Mouse (Mus musculus): ENCODE measurements around the gene Dnase1.

- no peak for TF ChIP-seq POLR2A (IDR thresholded peaks at IDR 0.05; ENCODE audit: insufficient read length, low read depth)
- TF ChIP-seq E2F4 (IDR thresholded peaks at IDR 0.05; ENCODE audit: insufficient read depth) = no peak
- no peak for TF ChIP-seq CEBPB (IDR thresholded peaks at IDR 0.05; ENCODE audit: insufficient read depth, poor library complexity, severe bottlenecking)
- TF ChIP-seq USF1 (IDR thresholded peaks at IDR 0.05; ENCODE audit: low read depth) = no peak
- no peak for TF ChIP-seq MAX (IDR thresholded peaks at IDR 0.05; ENCODE audit: low read depth)
- no peak for TF ChIP-seq POLR2AphosphoS2 (IDR thresholded peaks at IDR 0.05; ENCODE audit: insufficient read length, low read depth)
- TF ChIP-seq SRF (IDR thresholded peaks at IDR 0.05; ENCODE audit: control insufficient read depth, insufficient read length, low read depth) = no peak
Observed at GRCm38 (mm10) chr16:4085051-4085450, 48.3 kb downstream of the Dnase1 start.
